Mouse (Mus musculus): ENCODE results near the gene Cers3. TPM values are rescaled to one million over a fixed set of nuclear protein-coding genes. Genes with fewer than 3 reads are reported as not detected.

Cers3 gene
- total RNA-seq, 2 experiments from 2014 or later, result 0.07 to 0.31 TPM

DNA sequence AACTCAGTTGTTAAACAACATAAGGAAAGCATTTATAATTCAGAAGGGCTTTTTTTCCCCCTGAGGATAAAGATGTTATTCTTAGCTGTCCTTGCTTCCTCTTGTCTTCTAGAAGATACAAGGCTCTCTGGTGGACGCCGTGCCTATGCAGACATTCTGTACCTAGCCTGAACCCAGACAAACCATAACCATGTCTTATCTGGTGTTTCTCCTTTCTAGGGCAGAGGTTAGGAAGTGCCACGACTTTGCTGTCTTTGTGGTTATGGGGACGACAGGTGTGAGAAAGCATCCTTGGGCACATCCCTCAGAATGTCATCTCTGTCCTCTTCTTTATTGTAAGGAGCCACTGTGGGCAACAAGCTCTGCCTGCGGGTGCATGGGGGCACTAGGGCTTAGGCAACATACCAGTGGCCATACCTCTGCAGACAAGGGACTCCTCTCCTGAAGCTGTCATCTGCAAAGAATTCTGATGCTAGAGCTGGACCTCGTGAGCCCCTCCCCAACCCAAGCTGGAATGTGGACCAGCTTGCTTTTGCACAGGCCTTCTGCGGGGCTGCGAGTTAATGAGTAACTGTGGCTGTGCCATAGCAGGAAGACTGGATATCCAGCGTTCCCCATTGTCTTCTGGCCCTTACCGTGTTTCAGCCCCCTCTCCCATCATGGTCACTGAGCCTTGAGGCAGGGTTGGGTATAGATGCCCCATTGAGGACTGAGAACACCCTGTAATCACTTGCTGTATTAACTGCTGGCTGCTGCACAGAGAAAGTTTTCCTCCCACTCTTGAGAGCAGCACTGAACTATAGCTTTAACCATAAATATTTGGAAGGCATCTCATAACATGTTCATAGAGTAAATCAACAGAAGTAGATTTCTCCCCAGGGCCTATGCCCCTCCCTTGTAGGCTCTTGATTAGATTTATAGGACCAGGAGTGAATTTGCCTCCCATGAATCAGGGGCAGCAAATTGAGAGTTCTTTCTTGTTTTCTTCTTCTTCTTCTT lies 36.9 kb downstream of the Cers3 start:
- DNase-seq (ENCODE audit: low spot score in 2 of 2), result no peak

DNA sequence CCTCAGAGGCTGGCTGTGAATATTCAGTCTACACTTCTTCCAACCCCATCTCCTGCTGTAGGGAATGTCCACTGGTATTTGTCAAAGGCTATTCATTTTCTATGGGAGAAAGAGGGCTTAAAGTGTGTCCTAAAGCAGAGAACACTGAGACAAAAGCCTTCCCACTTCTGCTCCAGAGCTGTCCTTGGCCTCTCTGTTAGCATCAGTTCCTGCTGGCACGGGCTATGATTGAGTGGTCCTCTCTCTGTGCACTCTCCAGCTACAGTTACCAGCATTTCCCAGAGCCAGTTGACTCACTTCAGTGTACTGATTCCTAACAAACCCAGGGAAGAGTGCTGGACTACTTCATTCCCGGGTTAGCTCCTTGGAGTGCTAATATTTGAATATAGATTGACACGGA lies 43.2 kb downstream of the Cers3 start:
- DNase-seq (ENCODE audit: low spot score in 2 of 2), result no peak

DNA sequence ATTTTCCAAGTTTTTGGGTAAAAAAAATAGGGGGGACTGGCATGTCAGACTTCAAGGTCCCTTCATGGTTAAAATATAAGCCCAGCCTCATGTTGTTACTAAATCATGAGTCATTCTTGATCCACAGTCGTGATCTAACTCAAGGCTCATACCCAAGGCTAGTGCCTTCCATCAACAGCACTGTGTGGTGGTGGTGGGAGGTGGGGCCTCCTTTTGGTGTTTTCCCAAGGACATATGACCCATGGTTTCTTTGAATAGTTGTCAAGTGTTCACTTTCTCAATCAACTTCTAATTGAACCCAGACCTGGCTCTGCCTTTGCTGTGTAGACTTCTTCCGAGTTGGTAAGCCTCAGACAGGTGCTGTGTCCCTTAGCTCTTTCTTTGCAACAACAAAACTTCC lies 44.5 kb downstream of the Cers3 start:
- no peak for DNase-seq (ENCODE audit: low spot score in 2 of 2)

DNA sequence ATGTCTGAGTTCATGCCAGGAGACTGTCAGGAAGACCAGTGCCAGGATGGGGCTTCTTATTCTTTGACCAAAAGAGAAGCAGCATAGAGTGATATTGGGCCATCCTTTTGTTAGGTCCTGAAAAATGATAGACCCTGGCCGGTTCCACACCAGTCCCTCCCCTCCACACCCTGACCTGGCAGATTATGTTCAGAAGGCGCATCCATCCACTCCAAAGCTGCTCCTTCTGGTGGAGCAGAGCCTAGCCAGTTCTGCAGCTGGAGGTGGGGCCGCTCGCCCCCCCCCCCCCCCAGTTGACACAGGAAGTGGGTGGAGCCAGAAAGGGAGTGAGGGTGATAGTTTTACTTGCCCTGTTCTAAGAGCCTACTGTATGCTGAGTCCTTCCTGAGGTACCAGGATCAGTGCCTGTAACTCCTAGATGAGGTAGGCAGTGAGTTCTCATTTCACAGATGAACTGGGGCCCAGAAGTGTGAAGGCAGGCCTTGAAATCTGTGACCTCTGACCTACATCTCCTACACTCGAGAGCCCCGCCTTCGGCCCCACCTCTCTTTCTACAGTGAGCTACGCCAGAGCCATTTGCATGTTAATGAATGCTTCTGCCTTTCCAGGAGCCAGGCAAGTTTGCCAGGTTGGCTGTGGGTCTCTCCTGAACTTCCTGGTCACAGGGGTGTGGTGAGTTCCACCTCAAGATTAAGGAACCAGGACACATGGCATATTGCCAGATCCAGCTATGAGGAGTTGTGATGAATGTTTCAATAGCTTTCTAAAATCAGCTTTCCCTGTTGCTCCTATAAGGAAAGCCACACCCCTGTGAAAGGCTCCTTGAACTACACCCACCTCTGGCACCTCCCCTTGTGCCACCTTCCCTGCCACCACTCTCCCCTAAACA lies 46.8 kb downstream of the Cers3 start:
- no peak for DNase-seq (ENCODE audit: low spot score in 2 of 2)

DNA sequence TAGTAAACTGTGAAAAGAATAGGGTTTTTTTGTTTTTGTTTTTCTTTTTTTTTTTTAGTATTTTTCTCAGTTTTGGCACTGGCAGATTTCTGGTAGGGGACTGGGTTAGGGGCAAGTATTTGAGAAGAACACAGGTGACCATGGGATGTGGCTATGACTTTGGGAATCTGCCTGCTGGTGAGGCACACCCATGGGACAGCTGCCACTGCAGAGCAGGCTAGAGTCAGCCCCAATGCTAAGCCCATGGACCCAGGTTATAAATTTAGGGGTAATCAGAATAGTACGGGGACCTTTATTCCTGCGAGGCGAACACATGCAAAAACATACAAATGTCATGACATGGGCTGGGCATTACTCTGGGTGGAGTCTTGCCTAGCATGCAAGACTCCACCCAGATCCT lies 47.7 kb downstream of the Cers3 start:
- no peak for DNase-seq (ENCODE audit: low spot score in 2 of 2)

DNA sequence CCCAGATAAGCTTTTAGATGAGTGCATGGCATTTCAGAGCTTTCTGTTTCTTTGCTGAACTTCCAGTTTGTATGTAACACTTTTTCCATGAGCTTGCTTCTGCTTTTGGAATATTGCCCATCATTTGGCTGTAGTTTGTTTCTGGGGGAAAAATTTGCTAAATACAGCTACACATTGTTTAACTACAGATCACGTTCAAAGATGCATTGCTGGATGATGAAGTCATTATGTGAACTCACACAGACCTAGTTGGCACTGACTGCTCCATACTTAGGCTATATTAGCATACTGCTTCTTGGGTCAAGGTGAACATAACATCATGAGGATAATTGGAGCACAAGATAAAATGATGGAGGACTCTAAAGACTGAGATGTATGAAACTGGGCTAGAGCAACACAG lies 53.6 kb downstream of the Cers3 start:
- DNase-seq (ENCODE audit: low spot score in 2 of 2), result no peak

DNA sequence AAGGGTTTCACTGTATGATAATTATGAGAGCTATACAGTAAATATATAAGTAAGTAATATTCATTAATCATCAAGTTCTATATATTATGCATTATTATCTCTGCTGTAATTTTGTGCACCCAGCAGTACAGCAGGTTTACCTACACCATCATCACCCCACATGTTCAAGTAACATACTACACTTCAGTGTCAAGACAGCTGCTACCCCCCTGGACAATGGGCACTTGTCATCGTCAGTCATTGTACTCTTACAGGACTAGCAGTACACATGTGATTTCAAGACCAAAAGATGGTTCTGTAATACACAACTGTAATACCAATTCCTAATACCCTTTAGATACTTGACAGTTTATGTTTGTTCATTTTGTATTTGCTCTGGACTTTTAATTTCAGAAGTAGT lies 54.0 kb downstream of the Cers3 start:
- DNase-seq (ENCODE audit: low spot score in 2 of 2), result no peak

DNA sequence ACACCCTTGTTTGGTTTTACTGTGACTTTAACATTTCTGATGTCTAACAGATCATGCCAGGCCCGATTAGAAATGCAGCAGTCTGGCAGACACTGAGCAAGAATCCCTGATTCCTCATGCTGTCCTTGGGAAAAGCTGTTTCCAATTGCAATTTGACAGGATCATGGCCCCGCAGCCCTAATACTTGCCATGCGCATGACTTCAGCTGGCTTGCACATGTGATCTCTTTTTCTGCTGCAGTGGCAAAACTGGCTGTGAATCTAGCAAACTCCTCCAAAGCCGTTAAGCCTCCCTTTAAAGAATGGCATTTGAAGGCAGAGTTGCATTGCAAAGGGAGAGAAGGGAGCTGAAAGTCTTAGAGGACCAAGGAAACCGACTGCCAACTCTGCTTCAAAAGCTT lies 55.5 kb downstream of the Cers3 start:
- no peak for DNase-seq (ENCODE audit: low spot score in 2 of 2)

DNA sequence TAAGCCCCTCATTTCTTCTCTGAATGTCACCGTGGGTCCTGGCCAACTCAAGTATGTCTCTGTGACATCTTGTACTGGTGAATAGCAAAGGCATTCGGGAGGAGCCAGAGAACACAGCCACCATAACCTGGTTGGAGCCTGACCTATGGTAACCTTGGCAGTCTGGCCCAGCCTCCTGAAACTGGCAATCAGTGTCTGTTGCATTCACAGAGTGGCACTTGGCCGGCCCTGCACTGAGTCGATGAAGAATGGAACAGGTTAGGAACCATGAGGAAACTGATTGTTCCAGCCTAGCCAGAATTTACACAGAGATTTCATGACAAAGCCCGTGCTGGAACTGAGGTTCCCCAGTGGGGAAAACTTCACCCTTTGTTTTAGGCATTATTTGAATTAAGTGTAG lies 57.5 kb downstream of the Cers3 start:
- DNase-seq (ENCODE audit: low spot score in 2 of 2), result no peak

DNA sequence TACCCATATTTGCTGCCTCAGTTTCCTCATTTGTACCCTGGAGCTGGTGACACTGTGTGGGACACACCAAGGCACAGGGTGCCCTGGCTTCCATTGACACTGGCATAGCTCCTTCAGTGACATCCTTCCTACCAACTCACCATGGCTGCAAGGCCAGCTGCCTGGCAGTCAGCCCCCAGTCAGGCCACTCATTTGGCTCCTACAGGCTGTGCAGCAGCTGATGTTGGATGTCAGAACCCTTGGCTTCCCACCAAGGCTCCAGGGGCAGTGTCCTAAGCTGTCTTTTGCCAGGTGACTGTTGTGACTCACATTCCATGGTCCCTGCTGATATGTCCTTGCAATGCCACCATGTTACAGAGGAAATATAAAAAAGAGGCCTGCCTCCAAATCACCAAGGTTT lies 58.5 kb downstream of the Cers3 start:
- DNase-seq (ENCODE audit: low spot score in 2 of 2), result peak; percentile 40 to 67

DNA sequence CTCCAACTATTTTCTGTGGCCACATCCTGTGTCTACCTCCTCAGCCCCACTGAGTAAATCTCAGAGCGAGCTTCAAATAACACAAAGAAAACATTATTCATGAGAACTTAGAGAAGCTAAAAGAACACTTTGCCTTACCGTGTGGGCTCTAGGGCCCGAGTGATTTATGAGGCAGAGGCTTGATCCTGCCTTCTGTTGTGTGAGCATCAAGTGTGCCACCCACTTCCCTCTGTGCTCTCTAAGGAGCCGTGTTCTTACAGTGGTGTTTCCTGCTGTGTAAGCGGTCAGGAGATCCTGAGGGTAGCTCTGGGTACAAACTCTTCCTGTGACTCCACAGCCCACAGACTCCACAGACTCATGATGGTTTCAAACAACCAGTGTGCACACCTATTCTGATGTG lies 60.5 kb downstream of the Cers3 start:
- no peak for DNase-seq (ENCODE audit: low spot score in 2 of 2)

DNA sequence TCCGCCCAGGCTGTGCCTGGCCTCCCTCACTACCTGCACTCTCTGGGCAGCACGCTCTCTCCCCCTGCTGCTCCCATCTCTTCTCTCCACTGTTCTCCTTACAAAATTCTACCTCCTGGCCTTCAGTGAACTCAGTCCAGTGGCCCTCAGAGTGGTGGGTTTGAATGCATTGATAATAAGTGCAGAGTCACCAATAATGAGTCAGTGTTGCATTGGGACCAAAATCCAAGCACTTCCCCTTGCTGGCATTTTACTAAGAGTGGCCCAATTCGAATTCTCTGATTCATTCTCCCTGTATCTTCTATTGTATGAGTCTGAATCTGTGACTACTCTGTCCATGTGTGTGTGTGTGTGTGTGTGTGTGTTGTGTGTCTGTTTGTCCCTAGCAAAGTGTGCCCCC lies 63.5 kb downstream of the Cers3 start:
- DNase-seq (ENCODE audit: low spot score in 2 of 2), result no peak

DNA sequence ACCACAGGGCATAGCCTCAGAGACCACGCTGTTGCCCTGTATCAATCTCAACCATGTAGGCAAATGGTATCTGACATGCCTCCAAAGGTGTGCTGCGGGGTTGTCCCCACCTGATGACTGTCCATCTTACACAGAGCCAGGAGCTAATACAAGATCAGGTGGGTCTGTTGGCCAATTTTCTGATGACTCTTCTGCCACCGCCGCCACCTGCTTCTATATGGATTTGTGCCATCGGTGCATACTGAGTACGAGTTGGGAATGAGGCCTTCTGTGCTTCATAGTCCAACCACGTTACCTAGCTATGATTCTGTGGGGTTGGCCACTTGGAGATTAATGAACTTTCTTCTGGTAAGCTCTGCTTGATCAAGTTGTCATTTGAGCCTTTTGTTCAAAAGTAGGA lies 67.1 kb downstream of the Cers3 start:
- DNase-seq (ENCODE audit: low spot score in 2 of 2), result no peak

DNA sequence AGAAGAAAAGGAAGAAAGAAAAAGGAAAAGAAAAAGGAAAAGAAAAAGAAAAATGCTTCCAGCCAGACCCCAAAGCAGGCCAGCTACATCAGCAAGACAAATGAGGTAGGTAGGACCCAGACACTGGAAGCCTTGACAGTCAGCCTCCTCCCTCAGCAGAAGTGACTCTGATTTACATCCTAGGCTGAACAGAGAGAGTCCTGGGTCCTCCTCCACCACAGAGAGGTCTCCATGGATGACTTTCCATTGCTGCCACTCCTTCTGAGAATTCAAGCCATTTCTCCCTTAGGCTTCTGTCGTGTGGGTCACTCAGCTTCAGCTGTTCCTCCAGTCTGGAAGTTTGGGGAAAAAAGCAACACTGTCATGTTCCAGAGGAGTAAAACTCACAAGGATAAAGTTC lies 68.0 kb downstream of the Cers3 start:
- DNase-seq (ENCODE audit: low spot score in 2 of 2), result no peak

DNA sequence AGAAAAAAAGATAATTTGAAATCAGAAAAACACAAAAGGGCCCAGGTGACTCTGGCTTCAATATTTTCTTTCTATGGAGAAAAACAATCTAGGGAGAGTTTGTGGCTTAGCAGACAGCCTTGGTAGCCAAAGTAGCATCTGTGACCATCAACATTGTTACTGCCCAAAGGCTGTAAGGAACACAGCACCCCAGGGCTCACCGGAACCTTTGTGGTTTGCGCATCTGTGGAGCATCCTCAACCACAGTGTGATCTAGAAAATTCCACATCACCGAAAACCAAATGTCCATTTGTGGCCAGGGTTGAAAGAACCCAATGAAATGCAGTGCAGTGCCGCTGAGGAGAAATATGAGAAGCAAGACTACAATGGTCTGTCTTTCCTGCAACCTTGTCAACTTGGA lies 69.0 kb downstream of the Cers3 start:
- DNase-seq (ENCODE audit: low spot score in 2 of 2), result no peak

DNA sequence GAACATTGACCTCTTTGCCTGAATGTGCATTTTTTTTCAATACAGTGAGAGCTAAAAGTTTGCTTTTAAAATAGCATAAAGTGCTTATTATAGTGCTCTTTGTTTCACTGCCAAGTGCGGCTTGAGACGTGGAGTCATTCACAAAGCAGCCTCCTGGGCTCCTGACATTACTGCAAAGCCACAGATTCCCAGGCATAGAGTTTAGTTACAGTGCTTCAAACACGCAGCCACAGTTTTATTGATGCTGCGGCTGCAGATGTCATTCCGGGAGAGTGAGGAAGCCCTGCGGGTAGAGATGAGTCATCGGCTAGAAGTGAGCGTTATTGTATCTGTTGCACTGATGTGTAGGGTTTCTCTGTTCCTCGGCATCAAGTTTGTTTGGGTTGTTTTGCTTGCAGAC lies 69.4 kb downstream of the Cers3 start:
- no peak for DNase-seq (ENCODE audit: low spot score in 2 of 2)

DNA sequence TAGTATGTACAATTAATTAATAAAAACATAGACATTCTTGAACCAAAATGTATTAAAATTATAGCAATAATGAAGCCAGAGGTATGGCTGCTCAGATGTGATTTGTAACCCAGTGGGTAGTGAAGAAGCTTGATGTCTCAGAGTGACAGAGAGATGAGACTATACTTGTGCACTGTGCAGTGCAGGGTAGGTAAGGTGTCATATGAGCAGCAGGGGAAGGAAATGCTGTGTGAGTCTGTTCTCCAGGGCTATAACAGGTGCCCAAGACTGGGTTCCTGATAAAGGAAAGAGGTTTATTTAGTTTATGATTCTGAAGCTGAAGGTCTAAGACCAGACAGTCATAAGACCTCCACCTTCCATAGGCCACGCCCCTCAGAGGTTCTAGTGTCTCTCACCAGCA lies 69.9 kb downstream of the Cers3 start:
- no peak for DNase-seq (ENCODE audit: low spot score in 2 of 2)

DNA sequence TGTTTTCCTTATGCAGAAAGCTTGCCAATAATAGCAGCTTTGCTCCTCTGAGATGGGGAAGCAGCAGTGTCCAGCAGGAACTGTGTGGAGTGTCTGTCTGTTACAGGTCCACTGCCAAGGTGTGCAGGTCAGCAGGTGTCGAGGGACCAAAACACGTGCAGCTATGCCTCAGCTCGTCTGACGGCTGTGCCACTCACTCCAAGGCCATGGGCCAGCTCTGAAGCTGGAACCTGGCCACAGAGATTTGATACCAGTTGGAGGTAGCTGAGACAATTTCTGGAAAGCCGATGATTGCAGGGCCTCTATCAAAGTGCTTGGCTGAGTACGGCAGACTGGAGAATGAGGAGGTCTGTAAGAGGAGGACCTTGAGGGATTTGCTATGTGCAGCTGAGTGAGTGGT lies 72.2 kb downstream of the Cers3 start:
- DNase-seq (ENCODE audit: low spot score in 2 of 2), result no peak

DNA sequence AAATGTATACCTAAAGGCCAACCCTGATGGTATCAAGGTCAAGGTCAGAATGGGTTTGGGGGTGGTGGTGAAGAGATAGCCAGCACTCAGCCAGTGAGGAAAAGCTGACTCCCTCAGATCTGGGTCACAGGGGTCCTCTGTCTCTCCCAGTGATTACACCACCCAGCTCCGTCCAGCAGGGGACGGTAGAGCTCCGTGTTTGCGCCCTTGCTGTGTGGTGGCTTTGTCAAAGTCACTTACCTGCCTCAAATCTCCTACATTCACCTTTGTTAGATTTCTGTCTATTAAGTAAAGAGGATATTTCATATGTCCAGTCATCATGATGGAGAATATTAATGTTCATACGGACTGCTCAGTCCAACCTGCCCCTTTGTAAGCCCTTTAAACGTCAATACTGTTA lies 76.7 kb downstream of the Cers3 start:
- DNase-seq (ENCODE audit: low spot score in 2 of 2), result peak in 1 of 2 experiments; percentile 29

DNA sequence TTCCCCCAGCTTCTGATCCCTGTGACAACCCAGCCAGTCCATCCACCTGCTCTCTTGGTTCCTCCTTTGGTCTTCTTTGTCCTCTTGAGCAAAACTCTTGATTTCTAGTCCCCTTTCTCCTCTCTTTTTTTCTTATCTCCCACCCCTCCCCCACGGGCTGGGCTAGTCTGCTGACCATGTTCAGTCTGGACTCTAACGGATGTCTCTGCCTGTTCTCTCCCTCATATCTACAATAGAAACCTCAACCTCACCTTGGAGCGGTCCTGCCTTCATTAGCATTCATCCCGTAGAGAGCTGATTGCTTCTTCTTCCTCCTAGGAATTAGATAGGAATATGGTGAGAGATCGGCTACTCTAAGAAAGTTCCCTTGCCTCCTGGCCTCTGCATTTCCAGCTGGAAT lies 87.5 kb downstream of the Cers3 start:
- no peak for DNase-seq (ENCODE audit: low spot score in 2 of 2)

DNA sequence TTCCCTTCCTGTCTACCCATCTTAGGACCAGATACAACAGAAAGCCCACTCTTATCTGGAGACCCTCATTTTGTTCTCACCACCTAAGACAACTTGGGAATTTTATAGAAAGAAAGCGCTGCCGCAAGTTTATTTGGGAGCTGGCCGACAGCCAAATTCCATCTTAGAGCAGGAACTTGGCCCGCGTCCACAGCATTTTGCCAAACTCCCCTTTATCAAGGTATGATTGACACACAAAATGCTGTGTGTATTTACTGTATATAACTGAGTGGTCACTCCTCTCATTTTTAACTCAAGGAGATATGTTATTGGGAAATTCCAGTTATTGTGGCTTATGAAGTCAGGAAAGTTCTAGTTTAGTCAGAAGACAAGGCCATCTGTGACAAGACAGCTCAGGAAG lies 88.0 kb downstream of the Cers3 start:
- DNase-seq (ENCODE audit: low spot score in 2 of 2), result peak in 1 of 2 experiments; percentile 29

DNA sequence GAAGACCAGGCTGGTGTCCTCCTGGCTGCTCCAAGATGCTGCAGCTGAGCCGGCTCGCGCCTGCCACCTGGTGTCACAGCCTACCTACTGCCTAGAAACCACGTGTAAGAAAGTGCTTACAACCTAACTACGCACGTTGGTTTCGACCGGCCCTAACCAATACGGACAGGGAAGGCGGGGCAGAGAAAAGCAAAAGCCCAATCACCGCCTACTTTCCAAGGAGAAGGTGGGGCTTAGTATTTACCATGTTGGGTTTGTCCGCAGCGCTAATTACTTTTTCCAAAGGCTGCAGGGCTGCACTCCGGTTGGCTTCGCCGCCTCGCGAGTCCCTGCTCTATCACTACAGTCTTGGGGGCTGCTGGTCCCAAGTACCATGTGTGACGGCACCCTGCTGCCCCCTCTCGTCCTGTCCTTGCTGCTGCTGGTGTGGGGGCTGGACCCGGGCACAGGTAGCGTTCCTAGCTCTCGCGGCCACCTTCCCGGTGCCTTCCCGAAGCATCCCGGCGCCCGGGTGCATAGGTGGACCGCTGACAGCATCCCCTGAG lies 96.2 kb downstream of the Cers3 start, which contains the start of gene Adamts17:
TSS of gene Adamts17 (plus strand) at position 273 of the 545 bp plus-strand sequence.
- DNase-seq (ENCODE audit: low spot score in 2 of 2), result peak; percentile 78 to 90
